Mouse (Mus musculus) layer of hippocampus, adult 11-12 months (tissue): ENCODE measurements around the gene Zfp57.
"Not testable (repeated sequence)": the region's sequence is repeated elsewhere in the genome, so short reads cannot be mapped to it uniquely, and the experiment has no call there.

Source experiments
- DNase-seq: peaks from one replicate; pipeline ENCODE4 v3.0.0; 2022; ENCODE audit warnings: low spot score

The Zfp57 gene

DNA sequence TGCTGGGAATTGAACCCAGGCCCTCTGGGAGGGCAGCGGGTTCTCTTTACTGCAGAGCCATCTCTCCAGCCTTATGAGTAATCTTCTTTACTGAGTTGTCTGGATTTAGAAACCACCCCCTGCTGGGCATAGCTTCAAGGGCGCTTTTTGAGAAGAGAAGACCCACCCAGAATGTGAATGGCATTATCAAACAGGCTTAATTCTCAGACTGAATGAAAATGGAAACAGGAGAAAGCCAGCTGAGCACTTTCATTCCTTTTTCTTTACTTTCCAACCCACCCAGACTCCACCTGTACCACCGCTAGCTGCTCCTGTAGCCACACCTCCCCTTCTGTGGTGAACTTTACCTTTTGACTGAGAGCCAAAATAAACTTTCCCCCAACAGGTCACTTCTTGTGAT is 5.5 kb upstream of the Zfp57 start:
- DNase-seq: no peak

GRCm38 (mm10) chr17:36997033-36997735 is 3.8 kb upstream of the Zfp57 start:
- peak; percentile 86 for DNase-seq

DNA sequence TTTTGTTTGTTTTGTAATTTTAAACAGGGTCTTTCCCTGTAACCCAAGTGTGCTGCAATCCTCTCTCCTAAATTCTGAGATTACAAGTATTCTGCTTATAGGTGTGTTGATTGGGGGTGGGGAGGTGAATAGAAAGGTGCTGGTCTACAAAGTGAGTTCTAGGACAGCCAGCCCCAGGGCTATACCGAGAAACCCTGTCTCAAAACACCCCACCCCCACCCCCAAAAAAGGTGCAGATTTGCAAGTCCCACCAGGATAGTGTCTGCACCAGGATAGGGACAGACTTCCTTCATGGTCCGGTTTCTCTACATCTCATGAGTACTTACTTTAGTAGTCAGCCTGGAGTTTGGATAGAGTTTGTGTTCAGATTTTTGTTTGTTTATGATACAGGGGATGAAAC is 2.5 kb upstream of the Zfp57 start:
- DNase-seq: no peak

DNA sequence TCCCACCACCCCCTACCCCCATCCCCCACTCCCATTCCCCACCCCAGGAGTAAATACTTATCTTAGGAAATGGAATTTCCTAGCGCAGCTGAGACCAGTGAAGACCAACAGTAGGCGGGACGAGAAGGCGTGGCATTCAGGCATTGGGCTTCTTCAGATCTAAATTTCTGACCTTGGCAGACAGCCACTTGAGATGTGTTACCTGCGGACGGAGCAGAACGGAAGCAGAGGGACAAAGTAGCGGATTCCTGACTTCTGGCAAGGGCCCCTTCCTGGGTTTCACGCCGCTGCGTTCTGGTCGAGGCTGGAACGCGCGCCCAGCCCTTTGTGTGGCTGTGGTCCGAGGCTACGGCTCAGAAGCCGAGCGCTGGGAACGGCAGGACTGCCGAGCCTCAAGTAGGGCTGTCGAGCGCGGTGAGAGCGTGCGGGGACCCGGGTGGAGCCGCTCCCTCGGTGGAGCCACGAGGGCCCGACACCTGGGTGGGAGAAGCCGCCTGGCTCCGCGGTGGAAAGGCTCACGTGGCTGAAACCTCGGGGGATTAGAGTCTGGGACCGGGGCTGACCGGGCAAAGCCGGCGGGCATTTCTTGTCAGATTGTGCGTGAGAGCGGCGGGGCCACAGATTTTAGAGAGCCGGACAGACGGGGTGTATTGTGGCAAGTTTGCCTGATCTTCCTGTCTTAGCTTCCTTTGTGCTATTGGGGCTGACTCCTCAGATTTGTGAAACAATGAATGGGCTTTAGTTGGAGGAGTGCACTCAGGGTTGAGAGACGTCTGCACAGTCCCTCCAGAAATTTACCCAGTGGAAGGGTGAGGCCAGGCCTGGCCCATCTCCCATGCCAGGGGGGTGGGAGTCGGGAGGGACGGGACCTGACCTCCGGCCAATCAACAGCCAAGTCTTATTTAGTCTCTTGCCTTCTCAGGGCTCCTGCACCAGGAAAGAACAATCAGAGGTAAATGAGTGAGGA is 1.7 kb downstream of the Zfp57 start:
- DNase-seq: no peak

GRCm38 (mm10) chr17:37003366-37003765 is 2.4 kb downstream of the Zfp57 start:
- no peak for DNase-seq

DNA sequence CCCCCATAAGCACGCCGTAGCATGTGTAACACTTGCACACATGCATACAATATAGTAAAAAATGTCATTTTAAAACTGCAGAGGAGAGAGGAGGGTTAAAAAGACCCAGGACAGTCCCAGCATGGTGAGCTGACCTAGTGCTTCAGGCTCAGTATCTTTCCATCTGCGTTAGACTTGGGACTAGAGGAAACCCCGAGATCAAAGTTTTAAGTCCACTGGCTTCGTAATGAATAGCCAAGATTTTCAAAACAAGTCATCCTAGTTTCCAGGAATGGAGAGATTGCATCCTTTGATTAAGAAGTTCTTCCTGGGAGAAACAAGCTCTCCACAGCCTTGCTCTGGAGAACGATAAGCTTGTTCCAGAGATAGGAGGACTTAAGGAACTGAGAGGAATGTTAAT is 7.2 kb downstream of the Zfp57 start:
- no peak for DNase-seq

DNA sequence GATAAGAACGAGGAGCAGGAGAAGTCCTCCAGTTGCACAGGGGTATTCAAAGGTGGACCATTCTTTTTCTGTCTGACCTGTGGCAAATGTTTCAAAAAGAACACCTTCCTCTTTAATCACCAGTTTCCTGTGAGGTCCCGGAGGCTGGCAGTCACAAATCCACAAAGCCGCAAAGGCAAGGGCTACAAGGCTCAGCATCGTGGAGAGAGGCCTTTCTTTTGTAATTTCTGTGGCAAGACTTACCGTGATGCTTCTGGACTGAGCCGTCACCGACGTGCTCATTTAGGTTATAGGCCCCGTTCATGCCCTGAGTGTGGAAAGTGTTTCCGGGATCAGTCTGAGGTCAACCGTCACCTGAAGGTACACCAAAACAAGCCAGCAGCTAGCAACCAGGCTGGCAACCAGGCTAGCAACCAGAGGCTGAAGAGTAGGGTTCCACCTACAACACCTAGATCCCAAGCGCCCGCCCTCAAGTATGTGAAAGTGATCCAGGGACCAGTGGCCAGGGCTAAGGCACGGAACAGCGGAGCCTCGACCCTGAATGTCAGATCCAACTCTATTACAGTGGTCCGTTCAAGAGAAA is 8.6 kb downstream of the Zfp57 start:
- DNase-seq: no peak

DNA sequence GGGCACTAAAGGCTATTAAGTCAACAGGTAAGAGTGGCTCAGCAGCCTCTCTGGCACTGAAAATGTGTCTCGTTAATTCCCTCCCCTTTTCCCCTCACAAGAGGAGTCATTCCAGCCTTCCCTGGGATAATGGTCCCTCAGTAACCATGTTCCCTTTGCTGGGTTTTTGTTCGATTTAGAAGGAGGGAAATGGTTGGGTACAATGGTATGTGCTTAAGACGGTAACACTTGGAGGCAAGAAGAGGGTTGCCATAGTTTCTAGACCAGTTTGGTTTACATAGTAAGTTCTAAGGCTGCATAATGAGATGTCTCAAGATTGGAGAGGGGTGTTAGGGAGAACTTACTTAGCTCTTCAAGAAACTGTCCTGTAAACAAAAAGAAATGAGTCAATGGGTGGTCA is 10.8 kb downstream of the Zfp57 start:
- no peak for DNase-seq

DNA sequence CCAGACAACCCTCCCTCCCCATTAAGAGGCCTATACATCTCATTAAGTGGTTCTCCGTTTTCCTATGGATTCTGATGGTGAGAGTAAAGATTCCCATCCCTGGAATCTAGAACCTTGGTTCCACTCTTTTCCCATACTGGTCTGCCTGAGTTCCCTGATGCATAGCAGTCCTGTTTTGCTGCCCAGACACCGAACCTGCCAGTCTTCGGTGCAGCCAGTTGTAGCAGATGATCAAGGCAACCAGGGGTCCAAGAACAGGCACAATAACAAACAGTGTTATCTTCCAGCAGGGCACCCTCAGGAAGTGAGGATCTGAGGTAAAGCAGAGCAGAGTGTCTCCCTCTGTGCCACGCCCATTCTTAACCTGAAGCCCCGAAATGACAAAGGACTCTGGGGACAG is 11.2 kb downstream of the Zfp57 start:
- DNase-seq: no peak

GRCm38 (mm10) chr17:37016333-37016732 is 15.4 kb downstream of the Zfp57 start:
- no peak for DNase-seq

DNA sequence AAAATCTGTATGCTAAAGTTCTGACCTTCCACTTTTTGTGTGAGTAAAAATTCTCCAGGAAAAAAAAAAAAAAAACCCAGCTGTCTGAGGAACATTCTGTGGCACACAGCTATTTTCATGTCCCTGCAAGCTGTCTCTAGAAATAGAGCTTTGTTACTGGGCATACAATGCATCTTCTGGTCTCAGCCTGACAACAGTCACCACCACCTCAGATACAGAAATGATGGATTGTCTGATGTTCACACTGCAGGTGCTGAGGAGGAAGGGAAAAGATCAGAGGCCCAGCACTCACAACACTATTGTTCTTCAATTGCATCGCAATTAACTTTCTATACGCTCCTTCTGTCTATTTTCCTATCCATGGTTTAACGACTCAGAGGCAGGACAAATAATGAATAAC is 17.4 kb downstream of the Zfp57 start:
- DNase-seq: peak; percentile 51

- DNase-seq: not testable (repeated sequence)
Measured at GRCm38 (mm10) chr17:37019242-37019641, 18.3 kb downstream of the Zfp57 start.

GRCm38 (mm10) chr17:37022628-37023576 is 21.9 kb downstream of the Zfp57 start, which contains the start of gene Mog:
Mog (minus strand) TSS chr17:37023398.
- peak; percentile 74 for DNase-seq

- no peak for DNase-seq
Measured at GRCm38 (mm10) chr17:37026425-37026824, 25.5 kb downstream of the Zfp57 start.

- DNase-seq: no peak
Measured at GRCm38 (mm10) chr17:37027486-37027885, 26.5 kb downstream of the Zfp57 start.

DNA sequence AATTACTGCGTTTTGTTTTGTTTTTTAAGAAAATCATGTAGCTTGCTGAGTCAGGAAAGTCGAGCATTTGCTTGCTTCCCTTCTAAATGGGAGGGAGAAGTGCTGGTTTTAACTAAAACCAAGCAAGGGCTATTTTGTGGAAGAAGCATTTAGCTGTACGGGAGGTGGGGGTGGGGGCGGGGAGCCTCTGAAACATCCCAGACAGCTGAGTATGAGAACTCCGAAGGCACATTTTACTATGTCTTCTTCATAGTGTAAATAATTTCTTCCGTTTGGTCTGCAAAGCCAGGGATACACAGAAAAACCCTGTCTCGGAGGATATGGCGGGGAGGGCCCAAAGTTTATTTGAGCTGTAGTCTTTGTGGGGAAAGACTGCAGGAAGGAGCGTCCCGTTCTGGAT is 27.2 kb downstream of the Zfp57 start:
- DNase-seq: no peak

- peak; percentile 96 for DNase-seq
Measured at GRCm38 (mm10) chr17:37028683-37029120, 27.7 kb downstream of the Zfp57 start.

DNA sequence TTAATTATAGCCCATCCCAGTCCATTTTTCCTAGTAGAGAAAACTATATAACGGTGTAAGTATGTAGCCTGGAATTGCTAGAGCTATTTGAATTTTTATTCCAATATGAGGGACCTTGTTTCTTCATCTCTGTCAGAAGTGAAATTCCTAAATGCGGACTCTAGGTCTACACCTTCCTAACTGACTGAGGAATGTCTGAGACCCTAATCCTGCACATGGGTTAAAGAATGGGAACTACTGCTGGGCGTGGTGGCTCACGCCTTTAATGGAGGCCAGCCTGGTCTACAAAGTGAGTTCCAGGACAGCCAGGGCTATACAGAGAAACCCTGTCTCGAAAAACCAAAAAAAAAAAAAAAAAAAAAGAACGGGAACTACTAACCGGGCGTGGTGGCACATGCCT is 28.2 kb downstream of the Zfp57 start:
- no peak for DNase-seq

DNA sequence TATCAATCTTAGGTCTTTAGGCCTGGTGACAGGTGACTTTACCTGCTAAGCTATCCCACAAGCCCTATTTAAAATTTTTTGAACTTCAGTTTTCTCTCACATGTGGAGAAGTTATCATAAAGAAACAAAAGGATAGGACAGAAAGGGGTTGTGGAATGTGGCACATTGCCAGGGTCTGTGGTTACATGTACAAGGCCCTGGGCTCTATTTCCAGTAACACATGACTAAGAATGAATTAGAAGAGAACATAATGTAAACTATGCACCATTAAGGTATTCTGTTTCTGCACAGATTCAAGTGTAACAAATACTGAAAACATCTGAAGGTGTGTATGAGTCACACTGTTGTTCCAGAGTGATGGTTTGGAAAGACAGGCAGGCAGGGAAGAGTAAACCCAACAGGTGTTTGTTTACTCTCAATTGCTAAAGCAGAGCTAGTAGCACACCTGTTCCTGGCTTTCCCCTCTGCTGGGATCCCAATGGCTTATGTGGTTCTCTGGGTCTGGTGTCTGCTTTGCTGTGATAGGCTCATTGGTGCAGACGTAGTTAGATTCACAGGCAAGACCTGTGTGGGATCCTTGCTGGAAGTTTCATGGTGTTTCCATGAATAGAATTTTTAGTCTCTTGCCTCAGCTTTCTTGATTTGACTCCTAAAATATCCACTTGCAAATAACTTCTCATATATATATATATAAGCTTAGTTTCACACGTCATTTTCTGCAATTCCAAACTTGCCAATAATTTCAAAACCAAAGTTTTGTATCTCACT is 38.3 kb downstream of the Zfp57 start:
- no peak for DNase-seq

- DNase-seq: no peak
Measured at GRCm38 (mm10) chr17:37044651-37045244, 43.8 kb downstream of the Zfp57 start.
